Mouse (Mus musculus) intestine, postnatal 0 days (tissue): ENCODE results near the gene Cdkn2d. TPM values are rescaled to one million over a fixed set of nuclear protein-coding genes. Genes with fewer than 3 reads are reported as not detected.

Experiments
- ATAC-seq: fragments of 200-750 bp; cut with Nextera tagmentation; 2 replicates; pipeline ENCODE4 v1.8.0; 2017; ENCODE audit warnings: mild to moderate bottlenecking, moderate TSS enrichment, moderate library complexity
- H3K27ac ChIP-seq: fragments of 300-500 bp; sonication (generic); 2 replicates; pipeline ENCODE4 v1.5.1; 2014; ENCODE audit warnings: mild to moderate bottlenecking, low read depth, low read length, moderate library complexity
- H3K27me3 ChIP-seq: fragments of 300-500 bp; sonication (generic); replicated peaks from 2 replicates; pipeline ENCODE4 v1.6.1; 2014; ENCODE audit warnings: low read length, mixed read lengths; ENCODE audit not compliant: control insufficient read depth, insufficient read depth
- H3K36me3 ChIP-seq: fragments of 300-500 bp; sonication (generic); 2 replicates; pipeline ENCODE4 v1.6.1; 2014; ENCODE audit warnings: mild to moderate bottlenecking, moderate library complexity; ENCODE audit not compliant: control insufficient read depth, insufficient read depth
- H3K4me1 ChIP-seq: fragments of 300-500 bp; sonication (generic); replicated peaks from 2 replicates; pipeline ENCODE4 v1.6.1; 2014; ENCODE audit warnings: antibody characterized with exemption, low read length, mixed read lengths; ENCODE audit not compliant: control insufficient read depth, insufficient read depth
- H3K4me2 ChIP-seq: fragments of 300-500 bp; sonication (generic); replicated peaks from 2 replicates; pipeline ENCODE4 v1.6.1; 2014; ENCODE audit warnings: low read depth, mild to moderate bottlenecking, moderate library complexity
- H3K4me3 ChIP-seq: fragments of 300-500 bp; sonication (generic); 2 replicates; pipeline ENCODE4 v1.5.1; 2014; ENCODE audit warnings: low read depth, low read length
- H3K9ac ChIP-seq: fragments of 300-500 bp; sonication (generic); 2 replicates; pipeline ENCODE4 v1.6.1; 2014; ENCODE audit warnings: mild to moderate bottlenecking, low read depth, low read length
- H3K9me3 ChIP-seq: fragments of 300-500 bp; sonication (generic); 2 replicates; pipeline ENCODE4 v1.6.1; 2016; ENCODE audit warnings: mixed run types; ENCODE audit not compliant: control insufficient read depth
- CTCF ChIP-seq: sonication (generic); IDR thresholded peaks from 2 replicates; pipeline ENCODE4 v1.5.1; 2016; ENCODE audit warnings: low read depth, mild to moderate bottlenecking, control low read depth, antibody characterized with exemption, moderate library complexity
- WGBS: fragments of 180-500 bp; shearing (Covaris S2); extraction: QIAGEN DNeasy Blood & Tissue Kit; methylation state at CpG from one replicate; pipeline ENCODE4 v1.1.7; 2014; 5-methylcytosine and 5-hydroxymethylcytosine counted together
- polyA plus RNA-seq: library from polyadenylated mRNA; unstranded; fragments of >200 nt; fragmentation: Nextera tagmentation; extraction: Ambion mirVana; gene quantifications from 2 replicates; pipeline ENCODE4 v1.2.1, GENCODE M21; 2015

Gene Cdkn2d
- polyA plus RNA-seq, 1 experiment from 2014 or later, result 25.8 TPM

DNA sequence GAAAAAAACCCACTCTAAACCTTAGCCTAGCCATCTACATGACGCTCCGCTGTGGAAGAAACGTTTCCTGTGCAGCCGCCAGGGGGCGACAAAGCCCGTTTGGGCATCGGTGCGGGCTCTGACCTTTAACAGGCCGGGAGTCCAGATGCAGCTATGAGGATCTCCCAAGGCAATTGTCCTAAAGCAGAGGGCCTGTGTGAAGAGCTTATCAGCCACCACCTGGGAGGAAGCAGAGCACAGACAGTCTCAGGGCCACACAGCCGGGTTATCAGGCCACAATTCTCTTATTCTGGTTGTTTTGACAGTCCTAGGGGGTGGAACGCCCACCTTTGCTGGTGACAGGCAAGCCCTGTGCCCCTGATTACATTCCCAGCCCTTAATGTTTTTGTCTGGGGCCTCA is 22.2 kb upstream of the Cdkn2d start:
- Histone ChIP-seq H3K27ac (no peak overlapping the region), H3K9ac (no peak overlapping the region), H3K4me1 (no peaks in the 10 kb centered on the region), H3K27me3 (no peaks in the 10 kb centered on the region), H3K9me3 (no peaks in the 10 kb centered on the region), H3K36me3 (no peaks in the 10 kb centered on the region), H3K4me2 (no peak overlapping the region), H3K4me3 (no peak overlapping the region)
- TF ChIP-seq CTCF, result peak; percentile 98
- ATAC-seq, result peak; percentile 46; the same call in 1 of the 2 replicates
- 9% methylated on average over 11 of the region's 11 CpGs for WGBS

DNA sequence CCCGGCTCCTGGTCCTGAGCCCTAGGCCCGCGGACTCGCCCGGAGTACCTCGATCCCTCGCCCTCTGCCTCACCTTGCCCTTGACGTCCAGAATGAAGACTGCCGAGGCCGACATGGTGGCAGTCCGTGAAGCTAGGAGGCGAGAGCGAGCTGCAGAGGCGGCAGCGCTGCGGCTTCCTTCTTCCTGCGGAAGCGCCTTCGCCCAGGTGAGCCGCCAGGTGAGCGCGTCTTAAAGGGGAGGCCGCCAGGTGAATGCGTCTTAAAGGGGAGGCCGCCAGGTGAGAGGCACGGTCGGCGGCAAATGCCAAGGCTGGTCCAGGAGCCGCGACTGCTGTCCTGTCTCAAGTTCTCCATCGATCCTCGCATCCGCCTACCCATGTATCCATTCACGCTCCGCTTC is 20.9 kb upstream of the Cdkn2d start, which contains the start of gene Ap1m2:
Ap1m2 (minus strand) TSS at position 204 of the 400 bp plus-strand sequence.
- Histone ChIP-seq H3K27me3 (no peaks in the 10 kb centered on the region), H3K27ac (peak within 1 kb of the TSS; percentile 51; the same call in 1 of the 2 replicates), H3K9ac (peak within 1 kb of the TSS; percentile 41), H3K36me3 (0 out of 2 replicates have a peak, but pooled peaks cover 4% of the 10 kb centered on the region), H3K4me3 (peak within 1 kb of the TSS; percentile 49), H3K4me2 (peak within 1 kb of the TSS; percentile 50), H3K9me3 (no peaks in the 10 kb centered on the region), H3K4me1 (no peaks in the 10 kb centered on the region)
- ATAC-seq, result peak; percentile 74
- peak; percentile 73 for TF ChIP-seq CTCF
- 3% methylated on average over 34 of the region's 35 CpGs for WGBS

DNA sequence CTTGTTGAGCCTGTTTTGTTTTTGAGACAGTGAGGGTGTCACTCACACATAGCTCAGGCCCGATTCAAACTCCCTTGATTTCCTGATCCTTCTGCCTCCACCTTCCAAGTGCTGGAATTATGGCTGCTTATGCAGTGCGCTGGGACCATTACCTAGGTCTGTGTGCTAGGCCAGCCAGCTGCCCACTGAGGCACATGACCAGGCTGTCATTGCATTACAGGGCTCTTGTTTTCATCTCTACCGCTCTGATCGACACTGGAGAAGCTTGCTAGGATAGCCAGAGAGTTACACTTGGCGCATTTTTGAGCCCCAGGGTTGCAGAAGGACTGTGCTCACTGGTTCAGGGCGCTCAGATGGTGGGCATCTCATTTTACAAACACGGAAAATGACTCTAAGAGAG is 20.5 kb upstream of the Cdkn2d start:
- TF ChIP-seq CTCF, result no peak
- Histone ChIP-seq H3K9me3 (no peaks in the 10 kb centered on the region), H3K36me3 (0 out of 2 replicates have a peak, but pooled peaks cover 7% of the 10 kb centered on the region), H3K27me3 (no peaks in the 10 kb centered on the region), H3K4me3 (peak overlapping the region; percentile 49), H3K4me1 (no peaks in the 10 kb centered on the region), H3K27ac (peak overlapping the region; percentile 51; the same call in 1 of the 2 replicates), H3K4me2 (peak overlapping the region; percentile 50), H3K9ac (peak overlapping the region; percentile 41)
- ATAC-seq, result peak; percentile 32; the same call in 1 of the 2 replicates
- WGBS, result 14% methylated on average over 7 of the region's 7 CpGs

DNA sequence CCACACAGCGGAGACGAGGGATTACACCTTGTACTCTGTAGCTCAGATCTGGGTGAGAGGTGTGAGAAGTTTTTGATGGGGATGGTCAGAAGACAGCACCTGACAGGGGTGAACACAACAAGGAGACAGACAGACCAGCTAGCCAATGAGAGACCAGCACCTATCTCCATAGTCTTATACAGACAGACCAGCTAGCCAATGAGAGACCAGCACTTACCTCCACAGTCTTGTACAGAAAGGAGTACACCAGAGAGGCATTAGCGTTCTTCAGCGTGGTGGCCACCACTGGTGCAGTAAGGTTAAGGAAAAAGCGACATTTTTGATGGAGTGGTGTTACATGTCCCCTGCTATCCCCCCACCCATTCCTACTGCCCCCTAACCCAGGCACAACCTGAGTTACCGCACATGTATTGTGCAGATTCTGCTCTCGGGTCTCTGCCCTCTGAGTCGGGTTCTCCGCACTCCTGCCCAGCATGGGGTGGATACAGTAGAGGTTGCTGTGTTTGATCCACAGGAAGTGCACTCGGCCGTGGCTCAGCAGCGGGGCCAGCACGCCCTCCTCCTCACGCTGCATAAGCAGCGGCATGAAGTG is 18.0 kb upstream of the Cdkn2d start:
- H3K4me1 ChIP-seq, result no peaks in the 10 kb centered on the region
- no peak for TF ChIP-seq CTCF
- H3K27ac ChIP-seq, result no peak overlapping the region
- H3K9ac ChIP-seq, result no peak overlapping the region
- no peak overlapping the region for H3K4me2 ChIP-seq
- no peak overlapping the region for H3K4me3 ChIP-seq
- ATAC-seq, result peak; percentile 36
- 0 out of 2 replicates have a peak, but pooled peaks cover 7% of the 10 kb centered on the region for H3K36me3 ChIP-seq
- whole genome bisulfite sequencing, result 70% methylated on average over 15 of the region's 15 CpGs
- H3K9me3 ChIP-seq, result no peaks in the 10 kb centered on the region
- no peaks in the 10 kb centered on the region for H3K27me3 ChIP-seq

DNA sequence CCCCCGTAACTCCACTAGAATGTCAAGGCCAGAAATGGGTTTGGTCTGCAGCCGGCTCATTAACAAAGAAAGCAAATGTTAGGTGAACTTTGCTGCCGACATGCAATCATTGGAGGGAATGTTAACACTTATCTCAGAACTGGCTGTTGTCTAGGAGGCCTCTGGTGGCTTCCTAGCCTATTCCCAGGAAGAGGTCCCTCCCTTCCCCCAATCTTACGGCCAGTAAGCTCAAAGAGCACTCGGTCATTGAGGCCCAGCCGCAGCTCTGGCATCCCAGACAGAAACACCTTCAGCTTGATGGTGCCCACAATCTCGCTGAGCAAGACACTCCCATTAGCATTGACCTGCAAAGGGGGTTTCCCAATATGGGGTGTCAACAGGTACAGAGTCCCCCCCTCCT is 13.9 kb upstream of the Cdkn2d start:
- H3K4me2 ChIP-seq, result peak overlapping the region; percentile 27; the same call in 1 of the 2 replicates
- H3K4me3 ChIP-seq, result no peak overlapping the region
- TF ChIP-seq CTCF, result 0 out of 2 replicates have a peak, but pooled peaks have one; percentile 7
- 45% methylated on average over 7 of the region's 7 CpGs for WGBS
- peak overlapping the region; percentile 74 for H3K27ac ChIP-seq
- 0 out of 2 replicates have a peak, but pooled peaks cover 3% of the 10 kb centered on the region for H3K4me1 ChIP-seq
- H3K9ac ChIP-seq, result no peak overlapping the region
- ATAC-seq, result peak; percentile 86
- H3K9me3 ChIP-seq, result no peaks in the 10 kb centered on the region
- peaks cover 20% of the 10 kb centered on the region for H3K36me3 ChIP-seq
- no peaks in the 10 kb centered on the region for H3K27me3 ChIP-seq

DNA sequence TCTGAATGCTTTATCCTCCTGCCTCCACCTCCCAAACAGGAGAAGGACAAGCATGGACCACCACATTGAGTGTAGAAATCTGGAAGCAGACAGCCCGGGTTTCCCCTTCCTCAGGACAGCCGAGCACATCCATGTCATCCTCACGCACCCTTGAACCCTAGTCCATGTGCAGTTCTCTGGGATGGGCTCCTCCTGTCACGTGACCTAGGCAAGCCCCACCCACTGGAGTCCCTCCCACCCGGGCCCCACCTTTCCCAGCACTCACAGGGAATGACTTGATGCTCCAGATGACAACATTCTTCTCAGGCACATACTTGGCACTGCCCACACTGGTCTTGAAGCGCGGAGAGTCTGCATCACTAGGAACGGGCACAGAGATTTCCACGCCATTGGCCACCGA is 7.8 kb upstream of the Cdkn2d start:
- H3K4me2 ChIP-seq, result no peak overlapping the region
- no peaks in the 10 kb centered on the region for H3K27me3 ChIP-seq
- no peak for ATAC-seq
- H3K9me3 ChIP-seq, result no peaks in the 10 kb centered on the region
- H3K9ac ChIP-seq, result no peak overlapping the region
- WGBS, result 85% methylated on average over 10 of the region's 10 CpGs
- TF ChIP-seq CTCF, result no peak
- peaks cover 42% of the 10 kb centered on the region for H3K36me3 ChIP-seq
- H3K4me1 ChIP-seq, result 0 out of 2 replicates have a peak, but pooled peaks cover 1% of the 10 kb centered on the region
- no peak overlapping the region for H3K27ac ChIP-seq
- H3K4me3 ChIP-seq, result no peak overlapping the region
